Mouse (Mus musculus): ENCODE data around the gene Kctd8. TPM values are rescaled to one million over a fixed set of nuclear protein-coding genes. Genes with fewer than 3 reads are reported as not detected.

Gene Kctd8
- total RNA-seq, 2 experiments from 2014 or later: 8.3 to 8.9 TPM

GRCm38 (mm10) chr5:69159897-69160509 lies 181.5 kb downstream of the Kctd8 start:
- no peak for DNase-seq (ENCODE audit: low spot score in 2 of 2)

- no peak for DNase-seq (ENCODE audit: low spot score in 2 of 2)
Observed at GRCm38 (mm10) chr5:69156489-69156888, 185.0 kb downstream of the Kctd8 start.

- DNase-seq (ENCODE audit: low spot score in 2 of 2): no peak
Observed at GRCm38 (mm10) chr5:69145827-69146226, 195.7 kb downstream of the Kctd8 start.

GRCm38 (mm10) chr5:69141082-69141481 lies 200.4 kb downstream of the Kctd8 start:
- DNase-seq (ENCODE audit: low spot score in 2 of 2): no peak

GRCm38 (mm10) chr5:69108718-69109117 lies 232.8 kb downstream of the Kctd8 start:
- no peak for DNase-seq (ENCODE audit: low spot score in 2 of 2)

GRCm38 (mm10) chr5:69088912-69089311 lies 252.6 kb downstream of the Kctd8 start:
- DNase-seq (ENCODE audit: low spot score in 2 of 2): no peak

Small RNA genes within 50 kb of the gene (microRNA-seq; reads per million reads assigned to microRNA genes)
- gene Gm24368: 0 reads per million in 2 experiments

Other genes with a start within 250 kb of the Kctd8 start
- not detected for gene Yipf7, start 201.0 kb upstream of the Kctd8 start, total RNA-seq (2021)
- gene Guf1, start 215.2 kb upstream of the Kctd8 start, total RNA-seq (2021): 10 to 100 TPM; 20.7 to 21.6 TPM